Mouse (Mus musculus) cerebellum, postnatal 36 days (tissue): ENCODE data around the gene Pum1.

Source experiments
- DNase-seq, 2 experiments: peaks; one replicate each; pipeline ENCODE4 v3.0.0; 2021 to 2022; ENCODE audit warnings: mixed read lengths in 2 of 2

Gene Pum1

GRCm38 (mm10) chr4:130738527-130738926 is 75.4 kb downstream of the Pum1 start:
- peak; percentile 39 to 64 for DNase-seq

GRCm38 (mm10) chr4:130744058-130744457 is 80.9 kb downstream of the Pum1 start:
- DNase-seq = no peak

GRCm38 (mm10) chr4:130745561-130746306 is 82.6 kb downstream of the Pum1 start:
- DNase-seq = no peak

- no peak for DNase-seq
Observed at GRCm38 (mm10) chr4:130749566-130749965, 86.4 kb downstream of the Pum1 start.

GRCm38 (mm10) chr4:130751966-130752365 is 88.8 kb downstream of the Pum1 start:
- no peak for DNase-seq

GRCm38 (mm10) chr4:130752591-130752990 is 89.5 kb downstream of the Pum1 start:
- no peak for DNase-seq

GRCm38 (mm10) chr4:130753755-130754154 is 90.6 kb downstream of the Pum1 start:
- DNase-seq = no peak

- no peak for DNase-seq
Observed at GRCm38 (mm10) chr4:130754776-130755175, 91.7 kb downstream of the Pum1 start.

GRCm38 (mm10) chr4:130759875-130760274 is 96.8 kb downstream of the Pum1 start:
- DNase-seq = no peak

- DNase-seq = no peak
Observed at GRCm38 (mm10) chr4:130761809-130762208, 98.7 kb downstream of the Pum1 start.

- DNase-seq = no peak
Observed at GRCm38 (mm10) chr4:130765399-130766160, 102.5 kb downstream of the Pum1 start.

GRCm38 (mm10) chr4:130766387-130766786 is 103.3 kb downstream of the Pum1 start:
- DNase-seq = no peak

- DNase-seq = no peak
Observed at GRCm38 (mm10) chr4:130766926-130767325, 103.8 kb downstream of the Pum1 start.

GRCm38 (mm10) chr4:130773899-130774298 is 110.8 kb downstream of the Pum1 start:
- DNase-seq = no peak

- DNase-seq = no peak
Observed at GRCm38 (mm10) chr4:130774822-130775221, 111.7 kb downstream of the Pum1 start.

GRCm38 (mm10) chr4:130777647-130778046 is 114.5 kb downstream of the Pum1 start:
- no peak for DNase-seq

- no peak for DNase-seq
Observed at GRCm38 (mm10) chr4:130779037-130779436, 115.9 kb downstream of the Pum1 start.

GRCm38 (mm10) chr4:130782492-130782891 is 119.4 kb downstream of the Pum1 start:
- no peak for DNase-seq

GRCm38 (mm10) chr4:130784755-130785154 is 121.6 kb downstream of the Pum1 start:
- DNase-seq = peak; percentile 56 to 60

GRCm38 (mm10) chr4:130787530-130787929 is 124.4 kb downstream of the Pum1 start:
- no peak for DNase-seq

GRCm38 (mm10) chr4:130790180-130790579 is 127.1 kb downstream of the Pum1 start:
- DNase-seq = peak; percentile 83 to 92

GRCm38 (mm10) chr4:130791811-130792375 is 128.8 kb downstream of the Pum1 start:
- DNase-seq = no peak

GRCm38 (mm10) chr4:130792376-130793179 is 129.5 kb downstream of the Pum1 start, which contains the start of gene Sdc3:
Sdc3 (plus strand) TSS chr4:130792537.
- peak; percentile 39 to 57 for DNase-seq
